Mouse (Mus musculus) brain, embryonic 14.5 days (tissue): ENCODE results near the gene Dync1h1.

Experiments
- CTCF ChIP-seq: fragments of 200-500 bp; IDR thresholded peaks from 2 replicates; pipeline ENCODE4 v1.5.1; 2012; ENCODE audit warnings: inconsistent platforms, mild to moderate bottlenecking, moderate library complexity, borderline replicate concordance; ENCODE audit not compliant: insufficient read depth, insufficient read length; ENCODE audit errors: extremely low read depth
- POLR2A ChIP-seq: fragments of 200-500 bp; IDR thresholded peaks from 2 replicates; pipeline ENCODE4 v1.6.1; 2012; ENCODE audit warnings: mild to moderate bottlenecking, inconsistent platforms, borderline replicate concordance; ENCODE audit not compliant: poor library complexity, insufficient read depth, insufficient read length, severe bottlenecking; ENCODE audit errors: extremely low read depth

DNA sequence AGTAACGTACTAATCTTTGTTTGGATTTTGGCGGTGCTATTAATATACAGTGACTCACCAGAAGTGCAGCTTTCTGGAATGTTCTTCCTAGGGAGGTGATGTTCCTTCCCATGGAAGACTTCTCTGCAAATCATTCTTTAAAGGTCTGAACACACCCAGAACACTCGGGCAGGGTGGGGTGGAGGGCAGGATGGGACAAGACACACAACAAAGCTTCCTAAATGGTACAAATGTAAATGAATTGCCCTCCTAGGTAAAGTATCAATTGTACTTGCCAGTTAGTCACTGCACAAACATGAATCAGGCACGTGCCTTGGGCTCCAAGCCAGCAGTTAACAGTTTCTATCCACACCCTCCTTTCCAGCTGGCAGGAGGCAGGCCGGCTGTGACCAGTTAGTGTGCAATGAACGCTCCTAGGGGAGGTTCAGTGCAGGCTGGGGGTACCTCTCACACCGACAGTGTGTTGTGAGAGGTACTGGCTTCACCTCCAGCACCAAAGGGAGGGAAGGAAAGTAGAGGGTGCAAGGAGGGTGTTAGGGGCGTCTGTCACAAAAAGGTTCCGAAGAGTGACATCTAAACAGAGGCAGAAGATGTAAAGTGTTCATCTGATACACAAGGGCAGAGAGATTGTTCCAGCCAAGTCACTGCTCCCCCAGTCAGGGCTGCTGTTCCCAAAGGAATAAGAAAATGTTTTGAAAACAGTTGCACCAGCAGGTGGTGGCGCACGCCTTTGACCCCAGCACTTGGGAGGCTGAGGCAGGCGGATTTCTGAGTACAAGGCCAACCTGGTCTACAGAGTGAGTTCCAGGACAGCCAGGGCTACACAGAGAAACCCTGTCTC lies 86.9 kb downstream of the Dync1h1 start:
- TF ChIP-seq CTCF (no peak), POLR2A (no peak)
